Mouse (Mus musculus): ENCODE measurements around the gene Slc46a3. TPM values are rescaled to one million over a fixed set of nuclear protein-coding genes. Genes with fewer than 3 reads are reported as not detected.
"Not testable (repeated sequence)": the region's sequence is repeated elsewhere in the genome, so short reads cannot be mapped to it uniquely, and the experiment has no call there.

Gene Slc46a3
- polyA plus RNA-seq, 1 experiment from 2014 or later = 16.6 TPM

GRCm38 (mm10) chr5:147898968-147899549, 4.4 kb upstream of the Slc46a3 start:
- Histone ChIP-seq H3K36me3 (ENCODE audit: control insufficient read depth, insufficient read depth) (no peaks in the 10 kb centered on the region), H3K4me3 (ENCODE audit: low read depth, low read length) (no peak overlapping the region), H3K4me2 (ENCODE audit: low read depth, low read length) (no peak overlapping the region), H3K27ac (ENCODE audit: low read length) (no peak overlapping the region), H3K9ac (ENCODE audit: low read depth, low read length) (no peak overlapping the region), H3K27me3 (ENCODE audit: control insufficient read depth, insufficient read depth, low read depth, low read length) (no peaks in the 10 kb centered on the region), H3K9me3 (replicated peaks; ENCODE audit: control insufficient read depth, low read length) (no peaks in the 10 kb centered on the region), H3K4me1 (ENCODE audit: control insufficient read depth, low read depth, low read length) (peaks cover 10% of the 10 kb centered on the region)
- no peak for ATAC-seq (ENCODE audit: low read depth)
- 31% methylated on average over 4 of the region's 4 CpGs for WGBS (ENCODE audit: insufficient replicate concordance)

- no peaks in the 10 kb centered on the region for H3K9me3 ChIP-seq (replicated peaks; ENCODE audit: control insufficient read depth, low read length)
- H3K4me3 ChIP-seq (ENCODE audit: low read depth, low read length) = no peak overlapping the region
- no peaks in the 10 kb centered on the region for H3K27me3 ChIP-seq (ENCODE audit: control insufficient read depth, insufficient read depth, low read depth, low read length)
- no peak overlapping the region for H3K27ac ChIP-seq (ENCODE audit: low read length)
- 62% methylated on average over 2 of the region's 2 CpGs for WGBS (ENCODE audit: insufficient replicate concordance)
- peaks cover 15% of the 10 kb centered on the region for H3K4me1 ChIP-seq (ENCODE audit: control insufficient read depth, low read depth, low read length)
- no peak for ATAC-seq (ENCODE audit: low read depth)
- H3K4me2 ChIP-seq (ENCODE audit: low read depth, low read length) = no peak overlapping the region
- no peak overlapping the region for H3K9ac ChIP-seq (ENCODE audit: low read depth, low read length)
- H3K36me3 ChIP-seq (ENCODE audit: control insufficient read depth, insufficient read depth) = no peaks in the 10 kb centered on the region
Measured at GRCm38 (mm10) chr5:147898254-147898653, 3.6 kb upstream of the Slc46a3 start.

GRCm38 (mm10) chr5:147896501-147896900, 1.9 kb upstream of the Slc46a3 start:
- H3K36me3 ChIP-seq (ENCODE audit: control insufficient read depth, insufficient read depth); H3K9me3 ChIP-seq (replicated peaks; ENCODE audit: control insufficient read depth, low read length); H3K27ac ChIP-seq (ENCODE audit: low read length); H3K27me3 ChIP-seq (ENCODE audit: control insufficient read depth, insufficient read depth, low read depth, low read length); H3K4me3 ChIP-seq (ENCODE audit: low read depth, low read length); H3K4me2 ChIP-seq (ENCODE audit: low read depth, low read length); H3K9ac ChIP-seq (ENCODE audit: low read depth, low read length); ATAC-seq (ENCODE audit: low read depth): not testable (repeated sequence)
- WGBS (ENCODE audit: insufficient replicate concordance) = 18% methylated on average over 4 of the region's 4 CpGs
- peaks cover 31% of the 10 kb centered on the region for H3K4me1 ChIP-seq (ENCODE audit: control insufficient read depth, low read depth, low read length)

GRCm38 (mm10) chr5:147895436-147896198, 1.0 kb upstream of the Slc46a3 start:
- H3K36me3 ChIP-seq (ENCODE audit: control insufficient read depth, insufficient read depth) = no peaks in the 10 kb centered on the region; the same call in 1 of the 2 replicates
- peaks cover 31% of the 10 kb centered on the region for H3K4me1 ChIP-seq (ENCODE audit: control insufficient read depth, low read depth, low read length)
- H3K4me2 ChIP-seq (ENCODE audit: low read depth, low read length) = peak overlapping the region; percentile 78
- no peak for ATAC-seq (ENCODE audit: low read depth)
- H3K9ac ChIP-seq (ENCODE audit: low read depth, low read length) = peak overlapping the region; percentile 2
- H3K27ac ChIP-seq (ENCODE audit: low read length) = 0 out of 2 replicates have a peak overlapping the region, but pooled peaks have one; percentile 13
- peak overlapping the region; percentile 81 for H3K4me3 ChIP-seq (ENCODE audit: low read depth, low read length)
- WGBS (ENCODE audit: insufficient replicate concordance) = 5% methylated on average over 16 of the region's 16 CpGs
- no peaks in the 10 kb centered on the region for H3K9me3 ChIP-seq (replicated peaks; ENCODE audit: control insufficient read depth, low read length)
- no peaks in the 10 kb centered on the region for H3K27me3 ChIP-seq (ENCODE audit: control insufficient read depth, insufficient read depth, low read depth, low read length)

GRCm38 (mm10) chr5:147893766-147894454, 705 bp downstream of the Slc46a3 start:
- 3% methylated on average over 25 of the region's 25 CpGs for WGBS (ENCODE audit: insufficient replicate concordance)
- no peaks in the 10 kb centered on the region; the same call in 1 of the 2 replicates for H3K36me3 ChIP-seq (ENCODE audit: control insufficient read depth, insufficient read depth)
- no peaks in the 10 kb centered on the region for H3K9me3 ChIP-seq (replicated peaks; ENCODE audit: control insufficient read depth, low read length)
- peak overlapping the region; percentile 81 for H3K4me3 ChIP-seq (ENCODE audit: low read depth, low read length)
- H3K9ac ChIP-seq (ENCODE audit: low read depth, low read length) = peak overlapping the region; percentile 84
- peak; percentile 35 for ATAC-seq (ENCODE audit: low read depth)
- H3K27me3 ChIP-seq (ENCODE audit: control insufficient read depth, insufficient read depth, low read depth, low read length) = no peaks in the 10 kb centered on the region
- peak overlapping the region; percentile 78 for H3K4me2 ChIP-seq (ENCODE audit: low read depth, low read length)
- H3K27ac ChIP-seq (ENCODE audit: low read length) = peak overlapping the region; percentile 87
- peaks cover 31% of the 10 kb centered on the region for H3K4me1 ChIP-seq (ENCODE audit: control insufficient read depth, low read depth, low read length)

- Histone ChIP-seq H3K27me3 (ENCODE audit: control insufficient read depth, insufficient read depth, low read depth, low read length) (no peaks in the 10 kb centered on the region), H3K9ac (ENCODE audit: low read depth, low read length) (peak overlapping the region; percentile 84), H3K27ac (ENCODE audit: low read length) (peak overlapping the region; percentile 86), H3K4me3 (ENCODE audit: low read depth, low read length) (peak overlapping the region; percentile 81), H3K9me3 (replicated peaks; ENCODE audit: control insufficient read depth, low read length) (no peaks in the 10 kb centered on the region), H3K4me1 (ENCODE audit: control insufficient read depth, low read depth, low read length) (peaks cover 38% of the 10 kb centered on the region), H3K36me3 (ENCODE audit: control insufficient read depth, insufficient read depth) (no peaks in the 10 kb centered on the region; the same call in 1 of the 2 replicates), H3K4me2 (ENCODE audit: low read depth, low read length) (peak overlapping the region; percentile 78)
- 0 out of 2 replicates have a peak, but pooled peaks have one; percentile 5 for ATAC-seq (ENCODE audit: low read depth)
- WGBS (ENCODE audit: insufficient replicate concordance) = 7% methylated on average over 9 of the region's 9 CpGs
Measured at GRCm38 (mm10) chr5:147893143-147893542, 1.5 kb downstream of the Slc46a3 start.

GRCm38 (mm10) chr5:147892735-147893134, 1.9 kb downstream of the Slc46a3 start:
- ATAC-seq (ENCODE audit: low read depth) = no peak
- H3K4me1 ChIP-seq (ENCODE audit: control insufficient read depth, low read depth, low read length) = peaks cover 40% of the 10 kb centered on the region
- H3K4me3 ChIP-seq (ENCODE audit: low read depth, low read length) = peak overlapping the region; percentile 81
- no peaks in the 10 kb centered on the region for H3K27me3 ChIP-seq (ENCODE audit: control insufficient read depth, insufficient read depth, low read depth, low read length)
- H3K36me3 ChIP-seq (ENCODE audit: control insufficient read depth, insufficient read depth) = no peaks in the 10 kb centered on the region; the same call in 1 of the 2 replicates
- 25% methylated on average over 6 of the region's 6 CpGs for WGBS (ENCODE audit: insufficient replicate concordance)
- H3K9ac ChIP-seq (ENCODE audit: low read depth, low read length) = peak overlapping the region; percentile 84
- no peaks in the 10 kb centered on the region for H3K9me3 ChIP-seq (replicated peaks; ENCODE audit: control insufficient read depth, low read length)
- H3K27ac ChIP-seq (ENCODE audit: low read length) = peak overlapping the region; percentile 86
- peak overlapping the region; percentile 78 for H3K4me2 ChIP-seq (ENCODE audit: low read depth, low read length)

- WGBS (ENCODE audit: insufficient replicate concordance) = 28% methylated on average over 10 of the region's 12 CpGs
Measured at GRCm38 (mm10) chr5:147888313-147889297, 6.0 kb downstream of the Slc46a3 start.

More at GRCm38 (mm10) chr5:147888313-147889297, 6.0 kb downstream of the Slc46a3 start:
- Histone ChIP-seq H3K9me3 (replicated peaks; ENCODE audit: control insufficient read depth, low read length) (no peaks in the 10 kb centered on the region), H3K4me3 (ENCODE audit: low read depth, low read length) (no peak overlapping the region), H3K27ac (ENCODE audit: low read length) (peak overlapping the region; percentile 82), H3K36me3 (ENCODE audit: control insufficient read depth, insufficient read depth) (peaks cover 13% of the 10 kb centered on the region), H3K4me2 (ENCODE audit: low read depth, low read length) (peak overlapping the region; percentile 34), H3K9ac (ENCODE audit: low read depth, low read length) (no peak overlapping the region), H3K4me1 (ENCODE audit: control insufficient read depth, low read depth, low read length) (peaks cover 28% of the 10 kb centered on the region), H3K27me3 (ENCODE audit: control insufficient read depth, insufficient read depth, low read depth, low read length) (no peaks in the 10 kb centered on the region)
- ATAC-seq (ENCODE audit: low read depth) = peak; percentile 92
